Mouse (Mus musculus) cerebellum, adult 9-11 months (tissue): ENCODE measurements around the gene Dynll1.

Experiments
- DNase-seq: peaks from one replicate; pipeline ENCODE4 v3.0.0; 2022

Gene Dynll1

DNA sequence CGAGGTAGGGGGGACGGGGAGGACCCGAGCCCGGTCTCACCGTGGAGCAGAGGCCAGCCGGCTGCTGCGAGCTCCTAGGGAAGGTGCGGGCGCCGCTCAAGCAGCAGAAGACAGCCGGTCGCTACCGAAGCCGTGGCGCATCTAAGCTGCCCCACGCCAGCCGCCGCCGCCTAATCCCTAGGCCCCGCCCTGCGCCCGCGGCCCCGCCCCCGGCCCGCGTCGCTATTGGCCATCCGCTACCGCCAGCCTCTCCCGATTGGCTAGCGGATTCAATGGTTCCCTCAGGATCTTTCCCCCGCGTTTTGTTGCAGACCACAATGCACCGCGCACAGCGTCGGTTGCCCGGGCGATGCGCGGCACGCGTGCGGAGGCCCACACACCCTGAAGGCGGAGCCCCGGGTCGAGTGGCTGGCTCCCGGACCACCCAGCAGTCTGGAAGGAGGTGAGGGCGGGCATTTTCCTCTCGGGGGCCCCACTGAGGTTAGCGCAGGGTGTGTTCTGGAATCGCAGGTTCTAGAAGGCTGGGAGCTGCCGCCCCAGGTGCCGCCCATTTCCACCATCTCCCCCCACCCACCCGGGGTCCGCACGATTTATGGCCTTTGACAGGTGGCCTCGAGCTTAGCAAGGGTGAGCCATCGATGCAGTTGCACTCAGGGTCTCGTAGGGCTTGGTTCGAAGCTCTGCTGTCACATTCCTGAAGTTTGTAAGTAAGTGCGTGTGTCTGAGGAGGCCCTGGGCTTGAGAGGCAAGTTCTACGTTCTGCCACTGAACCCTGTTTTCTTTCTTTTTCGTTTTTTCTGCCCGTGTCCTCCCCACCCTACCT lies at the start of gene Dynll1:
TSS of gene Dynll1 (minus strand) at position 208 of the 823 bp plus-strand sequence.
- peak; percentile 98 for DNase-seq

DNA sequence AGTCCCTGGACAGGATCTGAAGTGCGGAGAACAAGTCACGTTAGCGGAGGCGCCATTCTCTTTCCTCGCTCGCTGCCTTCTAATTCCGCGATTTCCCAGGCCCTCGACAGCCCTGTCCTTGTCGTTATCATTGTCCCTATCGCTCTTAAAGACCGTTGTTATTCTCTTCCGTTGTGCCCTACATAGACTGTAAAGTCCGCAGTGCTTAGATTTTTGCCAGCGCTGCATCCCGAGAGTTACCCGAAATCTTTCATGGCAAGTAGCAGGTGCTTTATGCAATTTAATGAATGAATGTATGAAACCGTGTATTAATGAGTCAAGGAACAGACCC lies 48.4 kb upstream of the Dynll1 start:
- no peak for DNase-seq

- peak; percentile 99 for DNase-seq
Observed at GRCm38 (mm10) chr5:115348546-115349224, 47.9 kb upstream of the Dynll1 start, which contains the start of gene Cox6a1. Gene Cox6a1 (minus strand): TSS chr5:115348981.

GRCm38 (mm10) chr5:115347564-115347963 lies 46.8 kb upstream of the Dynll1 start:
- peak; percentile 75 for DNase-seq

DNA sequence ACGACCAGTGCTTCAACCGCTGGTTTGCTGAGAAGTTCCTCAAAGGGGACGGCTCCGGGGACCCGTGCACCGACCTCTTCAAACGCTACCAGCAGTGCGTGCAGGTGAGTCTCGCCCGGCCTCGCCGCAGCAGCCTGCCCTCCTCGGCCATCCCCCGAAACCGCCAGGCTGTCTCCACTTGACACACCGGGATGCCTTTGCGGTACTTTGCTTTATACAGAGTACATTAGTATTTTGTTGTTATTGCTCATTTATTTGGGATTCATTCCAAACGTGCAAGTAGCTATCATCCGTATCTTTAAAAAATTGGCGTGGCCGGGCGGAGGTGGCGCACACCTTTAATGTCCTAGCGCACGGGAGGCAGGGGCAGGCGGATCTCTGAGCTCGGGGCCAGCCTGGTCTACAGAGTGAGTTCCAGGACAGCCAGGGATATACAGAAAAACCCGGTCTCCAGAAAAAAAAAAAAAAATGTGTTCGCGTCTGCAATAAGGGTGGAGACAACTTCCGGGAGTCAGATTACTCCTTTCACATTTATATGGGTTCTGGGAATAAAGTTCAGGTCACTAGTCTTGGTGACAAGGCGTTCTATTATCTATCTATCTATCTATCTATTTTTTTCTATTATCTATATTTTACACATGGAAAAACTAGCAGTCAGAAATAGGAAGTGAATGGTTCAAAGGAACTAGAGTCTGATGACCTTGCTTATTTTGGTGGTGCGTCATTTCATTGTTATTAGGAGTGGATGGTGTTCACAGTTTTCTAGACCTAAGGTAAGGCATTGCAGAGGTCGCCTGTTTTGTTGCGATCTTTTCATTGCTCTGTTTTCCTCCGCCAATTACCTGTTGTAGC lies 40.7 kb upstream of the Dynll1 start:
- DNase-seq = no peak

DNA sequence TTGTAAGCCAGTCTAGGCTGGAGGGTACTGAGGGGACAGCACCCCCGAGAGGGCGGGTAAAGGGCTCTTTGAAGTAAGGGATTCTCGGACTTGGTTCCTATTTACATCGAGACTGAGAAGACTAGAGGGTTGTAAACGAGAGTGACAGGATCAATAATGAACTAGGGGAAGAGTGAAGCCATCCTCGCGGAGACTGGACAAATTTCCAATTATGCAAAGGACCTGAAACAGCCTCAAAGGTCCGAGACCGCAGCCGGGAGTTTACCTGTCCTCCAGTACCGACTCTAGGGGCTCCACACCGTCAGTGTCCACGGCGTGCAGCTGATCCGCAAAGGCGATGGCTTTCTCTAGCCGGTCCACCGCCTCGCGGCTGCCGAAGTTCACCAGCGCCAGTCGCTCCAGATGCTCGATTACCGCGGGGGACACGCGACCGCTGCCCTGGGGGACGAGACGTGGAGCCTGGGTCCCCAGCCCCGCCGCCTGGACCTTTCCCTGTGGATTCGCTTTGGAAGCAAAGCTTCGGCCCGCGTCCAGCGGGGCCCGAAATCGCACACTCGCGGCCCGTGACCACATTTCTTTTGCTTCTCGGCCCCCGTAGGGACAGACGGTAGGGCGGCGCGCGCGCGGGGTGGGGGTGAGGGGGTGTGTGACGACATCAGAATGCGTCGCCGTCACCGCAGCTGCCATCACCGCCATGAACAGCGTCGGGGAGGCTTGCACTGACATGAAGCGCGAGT lies 39.9 kb upstream of the Dynll1 start, which contains the start of the genes Gatc and Triap1:
TSS of gene Gatc (minus strand) at position 602 of the 737 bp plus-strand sequence.
TSS of gene Triap1 (plus strand) at position 649 of the 737 bp plus-strand sequence.
- DNase-seq = peak; percentile 88

- no peak for DNase-seq
Observed at GRCm38 (mm10) chr5:115340007-115340406, 39.2 kb upstream of the Dynll1 start.

GRCm38 (mm10) chr5:115333626-115334025 lies 32.8 kb upstream of the Dynll1 start:
- DNase-seq = no peak

DNA sequence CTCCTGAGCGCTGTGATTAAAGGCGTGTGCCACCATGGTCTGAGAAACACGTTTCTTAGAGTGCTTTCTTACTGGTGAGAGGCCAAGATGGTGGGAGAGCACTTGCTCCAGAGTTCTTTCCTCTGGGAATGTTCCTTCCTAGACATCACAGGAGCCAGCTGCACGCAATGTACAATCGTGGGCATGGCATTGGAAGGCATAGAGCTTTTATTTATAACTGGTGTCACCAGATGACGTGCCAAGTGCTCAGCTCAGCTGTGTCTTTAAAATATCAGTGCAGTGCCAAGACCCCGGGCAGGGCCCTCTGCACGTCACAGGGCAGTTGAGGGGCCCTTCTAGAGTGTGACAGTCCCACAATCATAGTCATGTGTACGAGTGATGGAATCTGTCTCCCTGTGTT lies 30.2 kb upstream of the Dynll1 start:
- DNase-seq = no peak

DNA sequence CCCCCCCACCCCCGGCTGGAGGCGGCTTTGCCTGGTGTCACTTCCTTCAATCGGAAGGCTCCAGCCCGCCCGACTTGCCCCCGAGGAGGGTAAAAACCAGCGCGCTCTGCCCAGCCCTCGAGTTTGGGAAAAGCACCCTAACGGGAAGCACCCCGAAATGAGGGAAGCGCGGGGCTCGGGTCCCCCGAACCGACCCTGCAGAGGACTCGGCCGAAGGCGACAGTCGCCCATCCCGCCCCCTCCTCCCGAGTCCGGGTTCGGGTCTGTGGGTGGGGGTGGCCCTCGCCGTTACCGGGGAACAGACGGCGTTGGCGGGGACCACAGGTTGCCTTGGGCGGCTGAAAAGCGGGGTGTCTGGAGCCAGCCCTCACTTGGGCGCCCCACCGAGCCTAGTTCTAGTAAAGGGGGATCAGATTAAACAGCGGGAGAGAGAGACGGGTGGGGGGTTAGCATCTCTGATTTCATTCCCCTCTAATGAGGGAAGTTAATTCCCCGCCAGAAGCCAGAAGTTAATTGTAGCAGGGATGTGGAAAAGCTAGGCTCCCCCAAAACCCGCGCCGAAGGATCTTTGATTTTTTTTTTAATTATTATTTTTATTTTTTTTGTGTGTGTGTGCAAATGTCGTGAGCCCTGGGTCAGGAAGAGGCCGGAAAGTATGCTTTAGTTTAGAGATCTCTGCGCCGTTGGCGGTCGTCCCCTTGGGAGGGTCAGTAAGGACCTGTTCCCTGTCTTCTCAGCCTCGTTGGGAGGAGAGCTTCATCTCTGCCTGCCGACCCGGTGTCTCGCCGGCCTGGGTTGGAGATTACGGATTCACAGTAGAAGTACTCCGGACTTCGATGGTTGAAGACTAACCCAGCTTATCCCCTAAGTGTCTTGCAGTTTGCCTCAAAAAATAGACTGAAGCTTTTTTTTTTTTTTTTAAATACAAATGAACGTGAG lies 27.1 kb upstream of the Dynll1 start:
- DNase-seq = peak; percentile 73

- peak; percentile 96 for DNase-seq
Observed at GRCm38 (mm10) chr5:115326875-115327609, 26.2 kb upstream of the Dynll1 start, which contains the start of gene Srsf9. Gene Srsf9 (plus strand): TSS chr5:115327177.

- DNase-seq = no peak
Observed at GRCm38 (mm10) chr5:115326256-115326831, 25.5 kb upstream of the Dynll1 start.

GRCm38 (mm10) chr5:115319004-115319940 lies 18.5 kb upstream of the Dynll1 start:
- DNase-seq = peak; percentile 81

GRCm38 (mm10) chr5:115317645-115318328 lies 17.0 kb upstream of the Dynll1 start:
- no peak for DNase-seq

DNA sequence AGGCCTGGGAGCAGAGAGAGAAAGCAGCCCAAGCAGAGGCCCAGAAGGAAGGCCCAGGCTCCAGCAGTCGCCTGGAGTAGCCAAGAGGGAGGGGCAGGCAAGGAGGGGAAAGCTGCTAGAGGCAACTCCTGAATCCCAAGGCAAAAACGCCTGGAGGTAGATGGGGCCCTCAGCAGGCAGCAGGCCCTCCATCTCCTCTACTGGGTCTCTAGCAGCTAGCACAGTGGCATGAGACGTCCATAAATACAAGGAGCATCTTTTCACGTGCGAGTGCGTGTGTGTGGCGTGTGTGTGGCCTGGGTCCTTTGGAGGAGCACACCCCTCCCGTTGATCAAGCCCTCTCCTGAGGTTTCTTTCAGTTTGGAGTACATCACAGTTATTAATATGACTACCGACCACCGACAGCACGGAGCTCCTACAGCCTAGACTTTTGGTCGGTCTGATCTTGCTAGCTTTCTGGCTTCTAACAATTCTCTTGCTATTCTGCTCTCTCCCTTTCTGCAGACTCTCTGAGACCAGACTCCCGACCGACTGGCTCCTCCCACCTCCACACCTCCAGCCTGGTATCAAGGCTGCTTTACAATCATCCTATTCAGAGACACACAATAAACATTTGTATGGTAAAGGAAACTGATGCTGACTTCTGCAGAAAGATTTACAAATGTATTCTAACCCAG lies 16.3 kb upstream of the Dynll1 start:
- no peak for DNase-seq

DNA sequence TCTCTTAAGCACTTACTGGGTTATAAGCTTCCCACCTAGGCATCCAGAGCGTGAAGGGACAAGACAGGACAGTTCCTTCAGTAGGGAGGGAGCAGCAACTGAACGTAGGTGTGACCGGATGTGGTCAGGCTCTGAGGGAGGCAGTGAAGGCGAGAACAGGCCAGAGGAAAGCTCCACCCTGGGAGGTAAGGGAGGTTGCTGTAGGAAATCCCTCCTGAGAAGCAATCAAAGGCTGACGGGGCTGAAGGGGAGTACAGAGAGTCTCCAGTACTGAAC lies 12.8 kb upstream of the Dynll1 start:
- DNase-seq = no peak

GRCm38 (mm10) chr5:115312816-115313667 lies 12.2 kb upstream of the Dynll1 start:
- no peak for DNase-seq
